Mouse (Mus musculus) c-Kit-positive CD71-positive TER-119-positive erythroid progenitor cells, embryonic 14.5 days (primary cell): ENCODE data around the gene Olfr1280.
"Not testable (repeated sequence)": the region's sequence is repeated elsewhere in the genome, so short reads cannot be mapped to it uniquely, and the experiment has no call there.

Experiments used
- DNase-seq: peaks from one replicate; pipeline ENCODE4 v3.0.0-alpha.2; 2013; ENCODE audit warnings: low spot score

Olfr1280 gene

GRCm38 (mm10) chr2:111313717-111314116, at the start of gene Olfr1280:
Gene Olfr1280 (plus strand): TSS chr2:111314017.
- no peak for DNase-seq

GRCm38 (mm10) chr2:111274006-111274405, 39.8 kb upstream of the Olfr1280 start, which contains the start of gene Olfr1277:
Gene Olfr1277 (minus strand): TSS chr2:111274106.
- no peak for DNase-seq

- no peak for DNase-seq
Measured at GRCm38 (mm10) chr2:111289836-111290235, 24.0 kb upstream of the Olfr1280 start, which contains the start of gene Olfr1278. Gene Olfr1278 (plus strand): TSS chr2:111290136.

- no peak for DNase-seq
Measured at GRCm38 (mm10) chr2:111298541-111298940, 15.3 kb upstream of the Olfr1280 start.

- no peak for DNase-seq
Measured at GRCm38 (mm10) chr2:111300374-111300773, 13.4 kb upstream of the Olfr1280 start, which contains the start of gene Olfr1279. Gene Olfr1279 (plus strand): TSS chr2:111300635.

GRCm38 (mm10) chr2:111326220-111326619, 12.4 kb downstream of the Olfr1280 start, which contains the start of gene Olfr1281:
Gene Olfr1281 (plus strand): TSS chr2:111326520.
- no peak for DNase-seq

GRCm38 (mm10) chr2:111333721-111334120, 19.9 kb downstream of the Olfr1280 start:
- not testable (repeated sequence) for DNase-seq

GRCm38 (mm10) chr2:111335976-111336375, 22.2 kb downstream of the Olfr1280 start, which contains the start of gene Olfr1282:
Gene Olfr1282 (minus strand): TSS chr2:111336076.
- DNase-seq = no peak

- no peak for DNase-seq
Measured at GRCm38 (mm10) chr2:111366490-111366889, 52.7 kb downstream of the Olfr1280 start, which contains the start of gene Olfr1283. Gene Olfr1283 (plus strand): TSS chr2:111366790.

- no peak for DNase-seq
Measured at GRCm38 (mm10) chr2:111375222-111375621, 61.4 kb downstream of the Olfr1280 start, which contains the start of gene Olfr1284. Gene Olfr1284 (plus strand): TSS chr2:111375522.
